In the genomic region with DNA sequence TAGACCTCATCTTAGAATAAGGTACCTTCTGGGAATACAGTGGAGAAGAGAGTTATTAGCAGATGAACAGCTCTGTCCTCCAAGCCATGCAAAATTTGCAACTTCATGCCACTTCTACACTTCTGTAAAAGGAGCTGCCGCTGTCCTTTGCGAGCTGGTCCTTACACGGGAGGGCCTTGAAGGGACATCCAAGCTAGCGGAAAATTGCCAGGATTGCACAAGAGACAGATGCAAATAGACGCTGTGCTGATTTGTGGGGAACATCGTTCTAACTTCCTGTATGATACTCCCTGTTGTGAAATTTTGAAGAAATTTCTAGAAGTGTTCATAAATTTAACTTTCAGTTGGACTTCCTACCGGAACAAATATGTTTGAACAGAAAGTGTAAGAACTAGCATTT, we compare ENCODE assay signal across 11 mouse cellular contexts.
DNase-seq lines count a peak whose midpoint lies in the region; ATAC-seq and TF ChIP-seq lines count a peak whose summit lies in the region.
"Had no signal": no experiment of that assay in that cellular context is flagged by ENCODE, and none has a peak within 500 bp of the region (broad histone marks: within the 10 kb centered on the region; RNA-seq: fewer than 3 reads in every experiment).

No protein-coding gene starts in this region.

- H3K27me3 ChIP-seq in kidney, embryonic 14.5 days (ENCODE audit: control insufficient read depth, insufficient read depth, low read length) = no peaks in the 10 kb centered on the region
- no peaks in the 10 kb centered on the region for H3K27me3 ChIP-seq in lung, embryonic 14.5 days (ENCODE audit: insufficient read depth, low read length)
- H3K27me3 ChIP-seq: embryonic facial prominence, embryonic 15.5 days; heart, embryonic 15.5 days; stomach, embryonic 15.5 days had no signal

- no peaks in the 10 kb centered on the region for H3K9me3 ChIP-seq in kidney, embryonic 14.5 days (ENCODE audit: control insufficient read depth, low read length)
- H3K9me3 ChIP-seq in lung, embryonic 14.5 days (ENCODE audit: low read depth, low read length) = no peaks in the 10 kb centered on the region
- H3K9me3 ChIP-seq: embryonic facial prominence, embryonic 15.5 days; heart, embryonic 15.5 days; stomach, embryonic 15.5 days had no signal

- H3K4me1 ChIP-seq in kidney, embryonic 14.5 days (ENCODE audit: control insufficient read depth, insufficient read depth, low read length) = no peaks in the 10 kb centered on the region
- no peaks in the 10 kb centered on the region for H3K4me1 ChIP-seq in lung, embryonic 14.5 days (ENCODE audit: insufficient read depth)
- H3K4me1 ChIP-seq: embryonic facial prominence, embryonic 15.5 days; heart, embryonic 15.5 days; stomach, embryonic 15.5 days had no signal

- 60% methylated on average over 7 of the region's 7 CpGs for WGBS in kidney, embryonic 14.5 days
- 79% methylated on average over 7 of the region's 7 CpGs for WGBS in lung, embryonic 14.5 days

- no peak overlapping the region for H3K9ac ChIP-seq in kidney, embryonic 14.5 days (ENCODE audit: low read depth, low read length)
- no peak overlapping the region for H3K9ac ChIP-seq in lung, embryonic 14.5 days
- H3K9ac ChIP-seq: embryonic facial prominence, embryonic 15.5 days; heart, embryonic 15.5 days; stomach, embryonic 15.5 days had no signal

- peak; percentile 3 for DNase-seq in kidney, adult 11 months
- DNase-seq in adrenal gland, adult 2 months = peak; percentile 35
- peak; percentile 38 for DNase-seq in lung, embryonic 14.5 days
- DNase-seq in left cerebral cortex, postnatal 4 days = no peak
- DNase-seq in right cerebral cortex, postnatal 25 days = no peak

- H3K36me3 ChIP-seq in kidney, embryonic 14.5 days (ENCODE audit: control insufficient read depth, insufficient read depth, low read length) = no peaks in the 10 kb centered on the region
- H3K36me3 ChIP-seq in lung, embryonic 14.5 days (ENCODE audit: insufficient read depth) = no peaks in the 10 kb centered on the region
- H3K36me3 ChIP-seq: embryonic facial prominence, embryonic 15.5 days; heart, embryonic 15.5 days; stomach, embryonic 15.5 days had no signal

- H3K27ac ChIP-seq in kidney, embryonic 14.5 days (ENCODE audit: low read depth, low read length) = no peak overlapping the region
- H3K27ac ChIP-seq in lung, embryonic 14.5 days (ENCODE audit: low read depth) = no peak overlapping the region
- H3K27ac ChIP-seq: embryonic facial prominence, embryonic 15.5 days; heart, embryonic 15.5 days; stomach, embryonic 15.5 days had no signal

- no peak for TF ChIP-seq CTCF in lung, embryonic 14.5 days (IDR thresholded peaks at IDR 0.05; ENCODE audit: low read depth)

- no peak for ATAC-seq in kidney, embryonic 14.5 days (ENCODE audit: low FRiP score, low TSS enrichment)
- ATAC-seq in granulocyte monocyte progenitor cell, adult 5-6 weeks (replicated peaks; ENCODE audit: poor library complexity, severe bottlenecking) = peak; percentile 100
- ATAC-seq in lung, embryonic 14.5 days (ENCODE audit: insufficient read depth) = no peak
- no peak for ATAC-seq in frontal cortex, adult (ENCODE audit: low TSS enrichment)

- intact Hi-C loops in left cerebral cortex, postnatal 4 days (cut with DNase I) = no loop called here

- H3K4me2 ChIP-seq in kidney, embryonic 14.5 days (replicated peaks; ENCODE audit: low read depth, low read length) = no peak overlapping the region
- H3K4me2 ChIP-seq in lung, embryonic 14.5 days = no peak overlapping the region
- H3K4me2 ChIP-seq: embryonic facial prominence, embryonic 15.5 days; heart, embryonic 15.5 days; stomach, embryonic 15.5 days had no signal

- H3K4me3 ChIP-seq in kidney, embryonic 14.5 days (ENCODE audit: low read length) = no peak overlapping the region
- no peak overlapping the region for H3K4me3 ChIP-seq in lung, embryonic 14.5 days (ENCODE audit: low read depth, low read length)
- H3K4me3 ChIP-seq: embryonic facial prominence, embryonic 15.5 days; heart, embryonic 15.5 days; stomach, embryonic 15.5 days had no signal

Comparison
In these comparisons a context has a peak if more than half of its experiments do, and no peak if none do; other contexts are left out.
1. DNase-seq: peak in kidney, adult 11 months (single experiment), adrenal gland, adult 2 months (single experiment) and lung, embryonic 14.5 days (single experiment); none in left cerebral cortex, postnatal 4 days (single experiment) and right cerebral cortex, postnatal 25 days (single experiment).